Mouse (Mus musculus): ENCODE results near the gene Fbxo9.
A peak's percentile ranks its signal among the peaks of the same experiment; 100 is the strongest.
"Not testable (repeated sequence)": the region's sequence is repeated elsewhere in the genome, so short reads cannot be mapped to it uniquely, and the experiment has no call there.

Fbxo9 gene

DNA sequence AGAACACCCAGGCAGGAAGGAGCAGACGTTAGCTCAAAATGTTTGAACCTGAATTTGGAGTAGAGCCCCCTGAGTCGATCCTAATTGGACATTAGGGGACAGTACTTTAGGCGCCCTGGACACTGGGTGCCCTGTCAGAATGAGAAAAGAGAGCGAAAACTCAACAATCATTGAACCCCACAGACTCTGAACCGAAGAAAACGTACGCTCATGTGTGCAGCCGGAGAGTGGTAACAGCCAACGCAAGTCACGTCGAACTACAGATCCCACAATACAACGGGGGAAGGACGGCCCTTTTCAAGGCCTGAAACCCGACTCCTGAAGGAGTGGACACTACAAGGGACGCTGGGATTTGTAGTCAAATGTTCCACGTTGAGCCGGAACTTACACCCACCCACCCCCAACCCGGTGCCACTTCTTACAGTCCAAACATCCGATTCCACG, at the start of gene Fbxo9, which contains the start of gene Ick:
Gene Fbxo9 (minus strand): TSS at position 270 of the 444 bp plus-strand sequence.
Gene Ick (plus strand): TSS at position 397 of the 444 bp plus-strand sequence.
- peak; percentile 87 for DNase-seq (ENCODE audit: low read depth, low spot score)

DNA sequence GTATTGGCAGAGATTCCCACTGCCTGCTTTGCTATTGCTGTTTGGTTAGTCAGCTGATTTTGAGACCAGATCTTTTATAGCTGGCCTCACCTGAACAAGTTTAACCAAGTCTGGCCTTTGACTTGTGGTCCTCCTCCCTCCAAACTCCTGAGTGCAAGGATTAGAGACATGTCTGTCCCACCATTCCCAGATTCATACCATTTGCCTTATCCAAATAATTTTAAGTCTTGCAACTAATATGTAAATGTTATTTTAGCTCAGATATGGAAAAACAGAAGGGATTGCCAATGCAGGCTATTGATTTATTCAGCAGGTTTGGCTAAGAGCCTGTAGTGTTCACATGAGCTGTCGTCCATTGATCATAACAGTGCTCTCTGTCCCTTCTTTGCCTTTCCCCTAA, 48.4 kb upstream of the Fbxo9 start:
- no peak for DNase-seq (ENCODE audit: low read depth, low spot score)

DNA sequence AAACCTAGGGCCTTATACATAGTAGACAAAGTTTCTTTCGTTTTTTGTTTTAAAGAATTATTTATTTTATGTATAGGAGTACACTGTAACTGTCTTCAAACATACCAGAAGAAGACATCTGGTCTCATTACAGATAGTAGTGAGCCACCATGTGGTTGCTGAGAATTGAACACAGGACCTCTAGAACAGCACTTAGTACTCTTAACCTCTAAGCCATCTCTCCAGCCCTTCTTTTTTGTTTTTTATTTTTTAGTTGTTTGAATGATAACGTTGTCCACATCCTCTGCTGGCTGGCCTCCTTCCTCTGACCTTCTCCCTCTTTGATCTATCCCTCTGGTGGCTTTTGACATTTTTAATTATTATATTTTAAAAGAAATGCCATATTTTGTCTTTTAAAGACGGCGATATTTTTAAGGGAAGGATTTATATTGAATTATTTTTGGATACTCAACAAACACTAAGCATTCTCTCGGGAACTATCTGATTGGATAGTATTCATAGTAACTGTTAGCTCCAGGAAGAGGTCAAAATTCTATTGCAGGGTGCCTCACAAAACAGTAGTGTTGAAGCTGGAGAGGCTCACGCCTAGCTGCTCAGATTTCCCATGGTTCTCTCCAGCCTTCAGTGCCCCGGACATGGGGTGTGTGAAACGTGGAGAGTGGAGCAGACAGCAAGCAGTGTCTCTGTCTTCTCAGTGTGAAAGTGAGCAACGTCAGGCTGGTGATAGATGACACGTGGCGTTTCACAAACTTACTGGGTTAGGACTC, 45.5 kb upstream of the Fbxo9 start:
- DNase-seq (ENCODE audit: low read depth, low spot score) = no peak

- DNase-seq (ENCODE audit: low read depth, low spot score) = not testable (repeated sequence)
Observed at GRCm38 (mm10) chr9:78149770-78150169, 40.9 kb upstream of the Fbxo9 start.

GRCm38 (mm10) chr9:78148149-78148548, 39.3 kb upstream of the Fbxo9 start:
- no peak for DNase-seq (ENCODE audit: low read depth, low spot score)

DNA sequence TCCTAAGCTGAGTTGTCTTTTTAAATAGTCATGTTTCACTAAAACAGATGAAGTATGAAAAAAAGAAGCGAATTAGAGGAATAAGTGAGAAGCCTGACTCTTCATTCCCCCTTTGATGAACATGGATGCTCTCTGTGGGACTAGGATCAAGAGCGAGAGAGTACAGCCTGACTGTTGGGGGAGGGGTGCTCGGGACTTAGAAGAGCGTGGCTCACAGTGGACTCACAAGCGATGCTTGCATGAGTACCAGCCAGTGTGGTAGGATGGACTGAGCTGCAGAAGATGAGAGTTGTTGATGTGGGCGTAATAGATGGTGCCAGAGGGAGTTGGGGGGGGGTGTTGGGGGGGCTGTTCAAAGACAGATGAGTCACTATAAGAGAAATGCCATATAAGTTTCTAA, 37.8 kb upstream of the Fbxo9 start:
- DNase-seq (ENCODE audit: low read depth, low spot score) = no peak

DNA sequence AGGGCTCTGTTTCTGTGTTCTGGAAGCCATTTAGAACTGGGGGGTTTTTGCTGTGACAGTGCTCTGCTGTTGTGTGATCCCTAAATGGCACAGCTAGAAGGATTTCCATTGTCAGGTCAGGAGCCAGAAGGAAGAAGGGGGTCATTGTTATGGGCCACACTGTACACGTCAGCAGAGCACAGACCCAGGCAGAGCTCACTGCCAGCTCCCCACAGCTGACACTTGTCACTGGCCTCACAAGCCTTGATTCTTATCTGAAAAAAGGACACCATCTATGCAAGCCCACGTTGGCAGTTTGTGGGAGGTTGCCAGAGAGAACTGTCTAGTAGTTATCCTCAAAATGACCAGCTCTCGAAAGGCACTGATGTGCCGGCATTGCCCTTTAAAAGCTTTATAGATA, 37.2 kb upstream of the Fbxo9 start:
- DNase-seq (ENCODE audit: low read depth, low spot score) = no peak

DNA sequence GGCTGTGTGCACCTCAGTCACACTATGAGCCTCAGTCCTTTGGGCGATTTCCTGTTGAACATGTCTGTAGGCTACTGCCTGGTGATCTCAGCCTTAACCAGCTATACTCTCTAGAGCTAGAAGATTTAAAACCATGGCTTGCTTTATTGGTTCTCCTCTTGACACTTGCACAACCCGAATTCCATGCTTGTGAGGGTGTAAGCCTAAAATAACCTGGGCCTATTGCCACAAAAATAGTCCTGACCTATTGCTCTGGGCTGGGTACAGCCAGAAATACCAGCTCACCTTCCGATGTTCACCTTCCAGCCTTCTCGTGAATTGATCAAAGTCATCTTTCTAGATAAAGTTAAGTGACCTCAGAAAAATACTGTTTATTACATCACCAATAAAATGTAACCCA, 30.6 kb upstream of the Fbxo9 start:
- no peak for DNase-seq (ENCODE audit: low read depth, low spot score)

- no peak for DNase-seq (ENCODE audit: low read depth, low spot score)
Observed at GRCm38 (mm10) chr9:78138044-78138676, 29.3 kb upstream of the Fbxo9 start.

- no peak for DNase-seq (ENCODE audit: low read depth, low spot score)
Observed at GRCm38 (mm10) chr9:78135658-78136057, 26.8 kb upstream of the Fbxo9 start.

DNA sequence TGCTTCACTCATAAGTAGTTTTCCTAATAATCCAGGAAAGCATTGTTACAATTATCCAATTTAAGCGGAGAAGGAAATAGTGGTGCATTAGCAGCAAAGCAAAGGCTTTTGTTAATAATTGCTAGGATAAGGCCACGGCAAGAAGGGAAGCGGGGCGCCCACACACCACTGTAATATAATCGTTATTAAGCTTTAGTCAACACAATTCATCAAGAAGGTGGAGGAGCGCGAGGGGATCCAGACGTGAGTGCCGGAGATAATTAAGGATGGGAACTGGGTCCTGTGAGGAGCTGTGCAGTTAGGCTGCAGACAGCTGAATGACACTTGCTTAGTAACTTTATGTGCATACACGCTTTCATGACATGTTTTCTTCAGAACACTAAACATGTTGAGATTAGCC, 17.8 kb upstream of the Fbxo9 start:
- DNase-seq (ENCODE audit: low read depth, low spot score) = no peak

DNA sequence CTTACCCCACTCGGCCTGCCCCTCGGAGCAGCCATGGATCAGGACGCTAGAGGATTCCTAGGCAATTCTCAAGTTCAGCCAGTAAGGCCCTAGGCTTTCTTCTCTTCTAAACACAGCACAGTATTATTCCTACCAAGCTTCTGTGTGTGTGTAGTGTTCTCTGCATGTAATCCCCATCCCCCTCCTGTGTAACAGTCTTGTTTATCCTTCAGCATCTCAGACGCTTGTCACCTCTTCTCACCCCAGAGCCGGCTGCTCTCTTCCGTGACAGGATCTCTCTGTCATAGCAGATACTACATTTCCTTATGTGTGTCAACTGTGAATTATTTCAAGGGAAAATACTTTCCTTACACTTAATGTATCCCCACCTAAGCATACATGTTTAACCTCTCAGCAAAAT, 17.1 kb upstream of the Fbxo9 start:
- no peak for DNase-seq (ENCODE audit: low read depth, low spot score)

- no peak for DNase-seq (ENCODE audit: low read depth, low spot score)
Observed at GRCm38 (mm10) chr9:78124297-78124696, 15.4 kb upstream of the Fbxo9 start.

DNA sequence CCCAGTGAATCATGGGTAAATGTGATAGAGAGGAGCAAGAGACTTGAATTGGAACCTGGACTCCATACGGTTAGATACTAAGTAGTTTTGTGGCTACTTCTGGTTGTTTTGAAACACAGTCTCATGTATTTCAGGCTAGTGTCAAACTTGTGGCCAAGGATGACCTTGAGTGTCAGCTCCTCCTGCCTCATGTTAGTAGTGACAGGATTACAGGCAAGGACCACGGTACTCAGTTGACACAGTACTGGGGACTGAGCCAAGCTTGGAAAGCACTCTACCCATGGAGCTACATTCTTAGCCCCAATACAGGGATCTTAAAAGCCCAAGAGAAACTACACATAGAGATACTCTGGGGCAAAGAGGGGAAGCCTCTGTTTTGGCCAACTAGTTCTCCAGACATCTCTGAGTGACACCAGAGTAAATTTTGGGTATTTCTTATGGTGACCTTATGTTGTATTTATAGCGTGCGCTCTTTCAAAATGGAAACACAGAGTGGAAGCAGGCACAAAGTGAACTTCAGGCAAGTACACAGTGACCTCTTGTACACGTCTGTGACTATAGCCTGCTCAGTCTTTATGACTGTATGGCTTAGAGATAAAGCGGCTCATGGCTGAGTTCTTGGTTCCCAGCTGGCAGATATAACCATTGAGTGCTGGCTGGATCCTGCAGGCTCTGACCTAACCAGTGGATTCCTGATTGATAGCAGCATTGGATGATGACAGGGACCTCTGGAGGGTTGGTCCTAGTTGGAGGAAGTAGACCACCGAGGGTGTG, 14.3 kb upstream of the Fbxo9 start:
- DNase-seq (ENCODE audit: low read depth, low spot score) = no peak

DNA sequence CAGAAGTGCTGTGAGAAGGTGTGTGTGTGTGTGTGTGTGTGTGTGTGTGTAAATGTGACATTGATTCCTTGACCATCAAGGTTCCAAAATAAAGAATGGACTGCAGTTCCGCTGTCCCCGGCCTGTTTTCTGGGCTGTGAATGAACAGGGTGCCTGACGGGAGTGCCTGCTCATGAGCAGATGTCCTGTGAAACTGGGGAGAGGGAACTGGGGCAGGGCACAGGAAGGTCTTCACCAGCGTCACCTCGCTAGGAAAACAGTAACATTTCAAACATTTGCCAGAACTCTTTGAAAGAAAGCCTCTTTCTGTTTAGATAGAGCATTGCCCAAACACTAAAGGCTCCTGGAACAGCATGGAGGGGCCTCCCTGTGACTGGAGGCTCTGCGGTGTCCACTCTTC, 13.1 kb upstream of the Fbxo9 start:
- no peak for DNase-seq (ENCODE audit: low read depth, low spot score)

DNA sequence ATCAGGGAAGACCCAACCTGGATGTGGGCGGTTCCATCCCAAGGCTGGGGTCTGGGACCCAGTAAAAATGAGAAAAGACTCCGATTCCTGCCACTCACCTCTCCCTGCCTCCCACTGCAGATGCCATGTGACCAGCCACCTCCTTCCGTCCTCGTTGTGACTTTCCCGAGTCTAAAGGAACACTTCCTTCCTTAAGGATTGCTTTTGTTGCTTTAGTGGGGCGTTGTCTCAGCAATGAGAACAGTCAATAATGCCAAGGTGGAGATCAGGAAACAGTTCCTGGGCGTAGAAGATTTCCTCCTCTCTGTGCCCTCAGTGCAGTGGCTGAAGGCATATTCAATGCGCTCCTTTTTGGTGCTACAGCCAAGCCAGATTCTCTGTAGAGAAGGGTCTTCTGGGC, 12.5 kb upstream of the Fbxo9 start:
- no peak for DNase-seq (ENCODE audit: low read depth, low spot score)

DNA sequence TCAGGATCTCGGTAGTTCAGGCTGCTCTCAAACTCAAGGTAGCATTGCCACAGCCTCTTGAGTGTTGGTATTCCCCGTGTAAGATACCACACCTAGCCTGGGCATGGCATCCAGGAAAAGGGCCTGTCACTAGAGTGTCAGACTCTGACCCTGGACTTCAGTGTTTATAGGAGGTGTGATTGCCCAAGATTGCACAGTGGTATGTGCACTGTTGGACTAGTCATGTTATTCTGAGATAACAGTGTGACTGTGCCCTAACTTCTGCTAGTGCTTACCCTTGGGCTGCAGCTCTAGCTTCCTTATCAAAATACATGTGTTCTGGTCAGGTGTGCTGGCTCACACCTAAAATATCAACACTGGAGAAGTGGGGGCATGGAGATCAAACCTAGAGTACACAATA, 8.8 kb upstream of the Fbxo9 start:
- no peak for DNase-seq (ENCODE audit: low read depth, low spot score)

DNA sequence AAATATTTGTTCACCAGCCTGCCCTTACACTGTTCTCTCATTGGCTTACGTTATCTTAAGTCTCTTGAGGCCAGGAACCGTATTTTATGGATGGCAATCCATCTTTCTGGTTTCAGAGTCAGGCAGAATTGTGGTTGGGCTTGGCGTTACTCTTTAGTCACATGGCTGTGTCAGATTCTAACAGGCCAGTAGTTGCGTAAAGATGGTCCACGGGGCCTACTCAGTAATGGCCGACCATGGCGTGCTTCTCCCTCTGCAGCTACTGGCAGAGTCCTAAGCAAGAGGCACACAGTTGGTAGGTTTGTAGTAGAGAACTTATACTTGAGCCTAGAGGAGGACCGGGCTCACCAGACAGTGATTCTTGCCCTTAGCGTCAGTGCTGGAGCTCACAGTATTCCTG, 6.9 kb upstream of the Fbxo9 start:
- no peak for DNase-seq (ENCODE audit: low read depth, low spot score)

DNA sequence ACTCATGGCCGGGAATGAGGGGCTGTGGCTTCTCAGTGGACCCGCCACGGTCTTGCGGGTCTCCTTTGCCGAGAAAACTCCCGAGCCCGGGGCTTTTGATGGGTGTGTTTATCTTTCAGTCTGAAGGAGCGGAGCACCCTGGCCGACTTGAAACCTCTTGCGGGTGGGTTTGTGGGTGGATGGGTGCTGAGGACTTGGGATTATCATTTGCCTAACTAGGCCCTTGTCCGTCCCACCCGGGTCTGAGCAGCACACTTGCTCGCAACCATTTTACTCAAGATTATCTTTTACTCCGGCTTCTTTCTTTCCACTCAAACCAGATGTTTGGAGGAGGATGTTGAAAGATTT, 4.6 kb upstream of the Fbxo9 start:
- no peak for DNase-seq (ENCODE audit: low read depth, low spot score)

GRCm38 (mm10) chr9:78112770-78113537, 4.1 kb upstream of the Fbxo9 start:
- peak; percentile 69 for DNase-seq (ENCODE audit: low read depth, low spot score)

- no peak for DNase-seq (ENCODE audit: low read depth, low spot score)
Observed at GRCm38 (mm10) chr9:78111456-78111855, 2.6 kb upstream of the Fbxo9 start.

GRCm38 (mm10) chr9:78109656-78110055, 791 bp upstream of the Fbxo9 start:
- DNase-seq (ENCODE audit: low read depth, low spot score) = no peak

All from c-Kit-negative CD71-positive TER-119-positive erythroid progenitor cells, embryonic 14.5 days (primary cell).